Mouse (Mus musculus) E14TG2a.4 (cell line): Measurements from ENCODE around the gene Uspl1.

Experiments
- CTCF ChIP-seq: conservative IDR thresholded peaks from 2 replicates; pipeline ENCODE4 v1.5.1; 2014; ENCODE audit warnings: low read length
- NANOG ChIP-seq: IDR thresholded peaks from 2 replicates; pipeline ENCODE4 v1.6.1; 2014; ENCODE audit warnings: borderline replicate concordance, low read length, mixed read lengths

GRCm38 (mm10) chr5:149135455-149136354 is 48.4 kb upstream of the Uspl1 start:
- TF ChIP-seq CTCF (no peak), NANOG (no peak)
